Mouse (Mus musculus): Measurements from ENCODE around the gene Snx15. TPM values are rescaled to one million over a fixed set of nuclear protein-coding genes. Genes with fewer than 3 reads are reported as not detected.

Gene Snx15
- polyA plus RNA-seq, 1 experiment: 122 TPM

GRCm38 (mm10) chr19:6130414-6131128, 2.5 kb upstream of the Snx15 start:
- TF ChIP-seq GATA1 (IDR thresholded peaks at IDR 0.05; ENCODE audit: low read length): peak; percentile 12

- no peak for TF ChIP-seq GATA1 (IDR thresholded peaks at IDR 0.05; ENCODE audit: low read length)
Observed at GRCm38 (mm10) chr19:6126789-6127580, 1.1 kb downstream of the Snx15 start.

- no peak for TF ChIP-seq GATA1 (IDR thresholded peaks at IDR 0.05; ENCODE audit: low read length)
Observed at GRCm38 (mm10) chr19:6126289-6126688, 1.8 kb downstream of the Snx15 start.

- TF ChIP-seq GATA1 (IDR thresholded peaks at IDR 0.05; ENCODE audit: low read length): no peak
Observed at GRCm38 (mm10) chr19:6124898-6125297, 3.2 kb downstream of the Snx15 start.

- TF ChIP-seq GATA1 (IDR thresholded peaks at IDR 0.05; ENCODE audit: low read length): no peak
Observed at GRCm38 (mm10) chr19:6123330-6123729, 4.8 kb downstream of the Snx15 start.

- TF ChIP-seq GATA1 (IDR thresholded peaks at IDR 0.05; ENCODE audit: low read length): no peak
Observed at GRCm38 (mm10) chr19:6121761-6122160, 6.3 kb downstream of the Snx15 start.

- no peak for TF ChIP-seq GATA1 (IDR thresholded peaks at IDR 0.05; ENCODE audit: low read length)
Observed at GRCm38 (mm10) chr19:6118677-6119185, 9.4 kb downstream of the Snx15 start.

GRCm38 (mm10) chr19:6117986-6118676, 10.0 kb downstream of the Snx15 start, which contains the start of gene Sac3d1:
Sac3d1 (minus strand) TSS chr19:6118650.
- no peak for TF ChIP-seq GATA1 (IDR thresholded peaks at IDR 0.05; ENCODE audit: low read length)

GRCm38 (mm10) chr19:6117346-6117985, 10.6 kb downstream of the Snx15 start:
- TF ChIP-seq GATA1 (IDR thresholded peaks at IDR 0.05; ENCODE audit: low read length): no peak

GRCm38 (mm10) chr19:6116113-6116850, 11.8 kb downstream of the Snx15 start:
- no peak for TF ChIP-seq GATA1 (IDR thresholded peaks at IDR 0.05; ENCODE audit: low read length)

- TF ChIP-seq GATA1 (IDR thresholded peaks at IDR 0.05; ENCODE audit: low read length): no peak
Observed at GRCm38 (mm10) chr19:6113116-6113515, 15.0 kb downstream of the Snx15 start.

GRCm38 (mm10) chr19:6105586-6105985, 22.5 kb downstream of the Snx15 start, which contains the start of gene Naaladl1:
Naaladl1 (plus strand) TSS chr19:6105782.
- no peak for TF ChIP-seq GATA1 (IDR thresholded peaks at IDR 0.05; ENCODE audit: low read length)

- TF ChIP-seq GATA1 (IDR thresholded peaks at IDR 0.05; ENCODE audit: low read length): peak; percentile 41
Observed at GRCm38 (mm10) chr19:6104476-6104875, 23.6 kb downstream of the Snx15 start.

GRCm38 (mm10) chr19:6102169-6102853, 25.8 kb downstream of the Snx15 start:
- no peak for TF ChIP-seq GATA1 (IDR thresholded peaks at IDR 0.05; ENCODE audit: low read length)

Measured in G1E-ER4 (cell line).